Mouse (Mus musculus) cerebellum, adult (tissue): ENCODE measurements around the gene Slc6a4.
A peak's percentile ranks its signal among the peaks of the same experiment; 100 is the strongest.

Experiments
- ATAC-seq: cut with Nextera tagmentation; 2 replicates; pipeline ENCODE4 v1.9.2; 2017; ENCODE audit warnings: mild to moderate bottlenecking, moderate library complexity, mixed read lengths; ENCODE audit not compliant: insufficient number of reproducible peaks, low FRiP score, low TSS enrichment

Slc6a4 gene

DNA sequence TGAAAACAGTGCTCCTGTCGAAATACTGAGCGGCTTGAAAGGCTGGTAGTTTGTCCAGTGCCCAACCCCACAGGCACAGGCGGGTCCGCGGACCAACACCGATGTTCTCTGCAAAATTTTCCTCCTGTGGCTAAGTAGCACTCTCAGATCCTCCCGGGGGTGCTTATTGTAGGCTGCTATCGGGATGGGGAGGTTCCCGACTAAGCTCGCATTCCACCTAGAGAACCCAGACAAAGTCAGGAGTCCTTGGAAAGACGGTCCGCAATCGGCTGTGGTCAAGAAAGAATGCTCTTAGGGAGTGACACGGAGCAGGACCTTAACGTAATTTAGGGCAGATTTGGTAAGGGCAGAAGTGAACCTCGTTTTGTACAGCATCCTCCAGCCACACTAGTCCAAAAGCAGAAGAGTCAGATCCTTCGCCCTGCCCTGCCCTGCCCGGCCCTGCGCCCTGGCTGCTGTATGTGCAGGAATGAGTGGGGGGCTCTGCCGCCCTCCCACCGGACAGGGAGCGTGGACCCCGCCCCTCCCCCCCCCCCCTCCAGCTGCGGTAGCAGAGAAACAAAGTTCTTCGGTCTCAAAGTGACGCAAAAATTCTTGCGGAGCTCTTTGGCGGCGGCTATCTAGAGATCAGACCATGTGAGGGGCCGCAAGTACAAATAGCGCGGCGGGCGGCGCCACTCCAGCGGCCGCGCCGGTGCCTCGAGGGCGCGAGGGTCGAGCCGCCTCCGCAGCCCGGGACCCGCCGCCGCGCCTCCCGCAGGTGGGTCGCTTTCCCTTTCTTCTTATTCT, at the start of gene Slc6a4:
TSS of gene Slc6a4 (plus strand) at position 688 of the 789 bp plus-strand sequence.
- no peak for ATAC-seq

DNA sequence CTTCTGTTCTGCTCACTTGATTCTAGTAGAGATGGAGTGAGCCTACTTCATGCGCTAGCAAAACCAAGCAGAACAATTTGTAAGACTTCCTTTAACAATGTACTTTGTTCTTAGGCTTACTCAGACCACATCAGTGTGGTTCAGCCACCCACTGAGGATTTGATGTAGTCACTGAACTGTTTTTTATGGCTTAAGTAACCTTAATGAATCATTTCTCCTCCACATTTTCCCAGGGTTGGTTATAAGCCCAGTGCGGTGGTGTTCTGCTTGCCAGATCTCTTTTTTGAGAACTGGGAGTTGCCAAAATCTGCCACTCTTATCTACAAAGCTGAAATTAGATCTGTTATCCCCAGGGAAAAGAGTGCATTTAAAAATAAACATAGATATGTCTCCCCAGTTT, 44.9 kb upstream of the Slc6a4 start:
- no peak for ATAC-seq

DNA sequence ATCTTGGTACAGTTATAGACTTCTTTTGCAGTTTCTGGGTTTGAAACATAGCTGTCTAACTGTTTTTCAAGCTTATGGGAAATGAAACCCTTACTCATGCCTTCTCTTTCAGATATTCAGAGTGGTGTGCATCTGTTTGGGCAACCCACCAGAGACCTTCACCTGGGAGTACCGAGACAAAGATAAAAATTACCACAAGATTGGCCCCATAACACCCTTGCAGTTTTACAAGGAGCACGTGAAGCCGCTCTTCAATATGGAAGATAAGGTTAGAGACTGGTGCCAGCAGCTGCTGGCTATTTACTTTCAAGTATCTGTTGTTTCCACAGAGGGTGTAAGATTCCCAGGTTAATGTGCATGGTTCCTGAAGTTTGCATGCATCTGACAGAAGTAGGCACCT, 32.7 kb upstream of the Slc6a4 start:
- ATAC-seq, result no peak

DNA sequence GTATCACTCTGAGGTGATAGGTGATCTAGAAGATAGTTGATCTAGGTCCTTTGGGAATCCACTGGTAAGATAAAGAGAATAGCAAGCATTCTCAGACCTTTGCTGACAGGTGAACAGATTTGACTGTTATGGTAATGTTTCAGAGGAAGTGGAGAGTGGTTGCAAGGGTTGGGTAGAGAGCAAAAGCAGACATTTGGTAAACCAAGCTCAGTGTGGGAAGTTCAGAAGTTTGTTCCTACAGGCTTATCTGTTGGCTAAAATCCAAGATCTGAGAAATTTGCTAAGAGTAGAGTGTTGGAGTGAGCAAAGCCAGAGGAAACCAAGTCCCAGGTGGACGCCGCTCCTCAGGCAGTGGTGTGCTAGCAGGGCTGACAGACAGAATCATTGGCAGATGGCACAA, 28.1 kb upstream of the Slc6a4 start:
- ATAC-seq, result no peak

DNA sequence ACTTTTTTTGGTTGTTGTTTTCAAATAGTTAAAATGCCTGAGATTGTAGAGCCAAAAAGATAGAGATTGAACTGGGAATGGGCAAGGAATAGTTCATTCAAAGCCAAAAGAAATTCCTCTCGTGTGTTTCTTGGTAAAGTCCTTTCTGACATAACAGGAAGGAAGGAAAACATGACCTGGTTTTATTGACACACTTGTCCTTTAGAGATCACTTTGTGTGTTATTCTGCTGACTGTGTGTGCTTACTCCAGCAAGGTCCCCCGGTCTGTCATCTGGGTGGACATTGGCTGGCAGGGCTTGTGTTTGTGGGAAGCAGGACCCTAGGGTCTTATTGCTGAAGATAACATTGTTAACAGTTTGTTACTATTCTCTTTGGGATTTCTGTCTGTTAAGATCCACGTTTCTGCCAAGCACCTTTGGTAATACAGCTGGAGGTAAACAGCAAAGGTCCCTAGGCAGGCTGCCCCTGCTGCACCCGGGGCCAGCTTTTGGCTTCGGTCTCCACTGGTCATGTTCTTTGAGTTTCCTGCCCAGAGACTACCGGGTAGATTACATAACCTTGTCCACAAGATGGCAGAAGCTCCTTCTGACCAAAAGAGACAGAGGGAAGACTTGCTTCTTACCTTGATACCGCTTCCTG, 23.6 kb upstream of the Slc6a4 start:
- no peak for ATAC-seq

GRCm38 (mm10) chr11:76981570-76982141, 16.7 kb upstream of the Slc6a4 start:
- no peak for ATAC-seq

- no peak for ATAC-seq
These were observed 16.0 kb upstream of the Slc6a4 start for GRCm38 (mm10) chr11:76982415-76982814.

- no peak for ATAC-seq
These were observed 14.8 kb upstream of the Slc6a4 start for GRCm38 (mm10) chr11:76983641-76984040.

DNA sequence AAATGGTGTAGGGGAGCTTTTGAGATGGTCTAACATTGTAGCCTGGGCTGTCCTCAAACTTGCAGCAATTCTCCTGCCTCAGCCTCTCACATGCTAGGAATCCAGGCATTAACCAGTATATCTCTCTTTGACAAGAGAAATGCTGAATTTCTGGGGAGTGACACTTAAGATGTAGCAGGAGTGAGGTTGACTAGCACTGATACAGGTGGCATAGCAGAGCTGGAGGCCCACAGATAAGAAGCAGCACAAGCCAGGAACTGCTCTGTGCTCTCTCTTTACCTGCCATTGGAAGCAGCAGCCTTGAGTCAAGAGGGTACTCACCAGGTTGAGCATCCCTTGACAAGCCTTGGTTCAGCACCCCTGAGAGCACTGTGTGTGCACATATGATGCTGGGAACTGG, 14.2 kb upstream of the Slc6a4 start:
- ATAC-seq, result no peak

GRCm38 (mm10) chr11:76990839-76991238, 7.6 kb upstream of the Slc6a4 start:
- ATAC-seq, result no peak

DNA sequence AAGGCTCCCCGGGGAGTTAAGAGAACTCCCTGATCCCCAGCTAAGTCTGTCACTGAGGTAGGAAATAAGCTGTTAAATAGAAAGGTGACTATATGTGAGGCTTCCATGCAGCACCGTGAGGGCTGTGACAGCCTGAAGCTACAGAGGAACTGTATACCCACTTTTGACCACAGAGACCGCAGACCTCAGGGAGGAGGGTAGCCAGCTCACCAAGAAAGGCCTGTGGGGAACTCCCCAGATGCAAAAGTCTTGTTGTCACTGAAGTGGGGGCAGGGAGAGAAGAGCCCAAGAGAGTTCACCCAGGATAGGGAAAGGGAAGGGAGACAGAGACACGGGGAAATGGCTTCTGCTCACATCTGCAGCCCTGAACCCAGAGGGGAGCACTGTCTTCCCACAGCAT, 5.5 kb upstream of the Slc6a4 start:
- ATAC-seq, result no peak

DNA sequence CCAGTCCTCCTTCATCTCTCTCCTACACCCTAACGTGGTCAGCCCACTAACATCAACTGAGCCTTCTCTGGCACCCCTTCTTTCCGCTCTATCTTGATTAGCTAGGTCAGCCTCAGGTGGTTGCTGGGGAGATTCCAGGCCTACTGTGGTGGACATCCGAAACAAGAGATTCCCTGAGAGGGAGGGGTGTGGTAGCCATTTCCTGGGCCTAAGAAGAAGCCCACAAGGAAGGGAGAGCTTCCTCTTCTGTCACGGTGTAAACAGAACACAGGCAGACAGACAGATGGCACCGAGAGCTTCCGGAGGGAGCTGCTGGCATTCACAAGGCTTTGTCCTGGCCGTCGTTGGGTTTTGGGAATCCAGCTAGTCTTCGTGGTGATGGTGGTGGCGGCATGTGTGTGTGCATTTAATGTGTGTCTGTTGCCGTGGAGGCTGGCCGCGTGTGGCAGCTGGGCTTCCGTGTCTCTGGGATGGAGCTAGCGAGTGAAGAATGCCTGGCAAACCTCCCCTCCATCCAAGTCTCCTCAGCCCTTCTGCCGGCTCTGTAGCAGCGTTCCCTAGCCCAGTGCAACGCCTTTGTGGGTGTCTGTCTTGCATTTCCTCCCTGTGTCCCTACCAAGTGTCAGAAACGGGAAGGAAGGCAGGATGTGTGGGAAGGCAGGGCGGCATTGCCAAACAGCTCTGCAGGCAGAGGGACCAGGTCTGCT, 2.3 kb upstream of the Slc6a4 start:
- no peak for ATAC-seq

GRCm38 (mm10) chr11:76997305-76997704, 1.1 kb upstream of the Slc6a4 start:
- peak; percentile 64; the same call in 1 of the 2 replicates for ATAC-seq

DNA sequence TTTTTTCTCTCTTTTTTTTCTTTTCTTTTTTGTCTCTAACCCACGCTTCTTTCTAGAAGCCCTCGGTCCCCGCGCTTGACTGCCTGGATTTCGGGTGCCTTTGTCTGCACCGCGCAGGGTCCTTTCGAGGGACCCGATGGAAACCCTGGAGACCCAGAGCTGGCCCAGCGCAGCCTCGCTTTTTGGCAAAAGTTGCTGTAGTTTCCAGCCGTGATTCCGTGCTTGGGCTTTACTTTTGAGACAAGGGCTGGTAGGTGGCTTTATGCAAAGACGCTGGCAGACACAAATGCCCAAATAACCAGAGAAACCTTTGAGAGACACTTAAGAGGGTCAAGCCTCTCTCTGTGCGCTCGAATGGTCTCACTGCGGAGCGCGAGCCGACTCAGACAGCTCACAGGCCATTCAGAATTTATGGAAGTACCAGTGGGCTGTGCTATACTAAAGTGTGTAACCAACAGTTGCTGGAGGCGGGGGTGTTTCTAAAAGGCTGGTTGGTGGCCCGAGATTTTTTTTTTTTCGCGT, 363 bp downstream of the Slc6a4 start:
- no peak for ATAC-seq

- no peak for ATAC-seq
These were observed 2.3 kb downstream of the Slc6a4 start for GRCm38 (mm10) chr11:77000741-77001140.

DNA sequence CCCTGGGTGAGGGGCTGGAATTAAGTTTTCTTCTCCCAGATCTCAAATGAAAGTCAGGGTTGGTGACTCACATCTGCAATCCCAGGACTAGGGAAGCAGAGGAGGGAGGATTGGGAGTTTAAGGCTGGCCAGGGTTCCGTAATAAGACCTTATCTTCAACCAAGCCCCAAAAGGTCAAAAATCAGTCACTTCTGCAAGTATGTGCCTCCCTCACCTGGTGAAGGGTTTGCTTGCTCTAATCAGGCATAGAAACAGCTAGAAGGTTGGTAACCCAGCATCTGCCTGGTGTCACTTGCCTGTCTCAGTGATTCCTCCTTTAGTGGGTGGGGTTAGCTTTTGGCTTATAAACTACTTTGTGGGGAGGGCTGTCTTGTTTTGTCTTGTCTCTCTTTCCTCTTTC, 4.0 kb downstream of the Slc6a4 start:
- no peak for ATAC-seq

DNA sequence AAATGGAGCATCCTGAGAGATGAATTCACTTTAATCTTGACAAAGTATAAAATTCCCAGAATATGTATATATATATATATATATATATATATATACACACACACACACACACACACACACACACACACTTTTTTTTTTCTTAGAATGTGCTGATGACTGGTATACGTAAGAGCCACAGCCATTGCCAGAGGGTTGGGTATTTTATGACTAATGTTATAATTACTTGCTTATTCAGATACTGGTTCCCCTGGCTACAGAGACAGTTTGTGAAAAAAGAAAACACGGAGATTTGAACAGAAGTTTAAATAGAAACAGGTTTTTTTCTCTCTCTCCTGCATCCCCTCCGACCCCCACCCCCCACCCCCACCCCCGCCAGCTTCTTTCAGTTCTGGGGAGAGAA, 7.5 kb downstream of the Slc6a4 start:
- ATAC-seq, result no peak

DNA sequence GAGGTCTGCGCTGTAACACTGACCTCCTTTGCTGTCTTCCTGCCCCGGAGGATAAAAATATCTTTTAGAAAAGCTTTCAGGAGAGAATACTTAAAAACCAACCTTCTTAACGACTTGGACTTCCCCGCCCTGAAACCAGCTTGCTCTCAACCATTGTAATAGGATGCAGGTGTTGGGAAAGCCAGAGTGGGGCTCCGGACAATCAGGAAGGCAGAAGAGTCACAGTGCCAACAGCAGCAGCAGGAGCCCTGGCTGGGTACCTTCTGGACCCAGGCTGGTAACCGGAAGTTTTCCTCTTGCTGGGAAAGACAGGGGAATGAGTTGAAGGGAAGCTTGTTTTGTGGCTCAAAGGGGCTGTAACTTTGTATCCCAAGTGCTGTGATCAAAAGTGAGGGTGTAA, 8.2 kb downstream of the Slc6a4 start:
- no peak for ATAC-seq

- no peak for ATAC-seq
These were observed 10.9 kb downstream of the Slc6a4 start for GRCm38 (mm10) chr11:77009069-77010025.
